Mouse (Mus musculus) intestine, postnatal 0 days (tissue): ENCODE measurements around the gene Rasl11b. TPM values are rescaled to one million over a fixed set of nuclear protein-coding genes. Genes with fewer than 3 reads are reported as not detected.

ENCODE experiments used
- ATAC-seq: fragments of 200-750 bp; cut with Nextera tagmentation; 2 replicates; pipeline ENCODE4 v1.8.0; 2017; ENCODE audit warnings: mild to moderate bottlenecking, moderate TSS enrichment, moderate library complexity
- H3K27ac ChIP-seq: fragments of 300-500 bp; sonication (generic); 2 replicates; pipeline ENCODE4 v1.5.1; 2014; ENCODE audit warnings: mild to moderate bottlenecking, low read depth, low read length, moderate library complexity
- H3K27me3 ChIP-seq: fragments of 300-500 bp; sonication (generic); replicated peaks from 2 replicates; pipeline ENCODE4 v1.6.1; 2014; ENCODE audit warnings: low read length, mixed read lengths; ENCODE audit not compliant: control insufficient read depth, insufficient read depth
- H3K36me3 ChIP-seq: fragments of 300-500 bp; sonication (generic); 2 replicates; pipeline ENCODE4 v1.6.1; 2014; ENCODE audit warnings: mild to moderate bottlenecking, moderate library complexity; ENCODE audit not compliant: control insufficient read depth, insufficient read depth
- H3K4me1 ChIP-seq: fragments of 300-500 bp; sonication (generic); replicated peaks from 2 replicates; pipeline ENCODE4 v1.6.1; 2014; ENCODE audit warnings: antibody characterized with exemption, low read length, mixed read lengths; ENCODE audit not compliant: control insufficient read depth, insufficient read depth
- H3K4me2 ChIP-seq: fragments of 300-500 bp; sonication (generic); replicated peaks from 2 replicates; pipeline ENCODE4 v1.6.1; 2014; ENCODE audit warnings: low read depth, mild to moderate bottlenecking, moderate library complexity
- H3K4me3 ChIP-seq: fragments of 300-500 bp; sonication (generic); 2 replicates; pipeline ENCODE4 v1.5.1; 2014; ENCODE audit warnings: low read depth, low read length
- H3K9ac ChIP-seq: fragments of 300-500 bp; sonication (generic); 2 replicates; pipeline ENCODE4 v1.6.1; 2014; ENCODE audit warnings: mild to moderate bottlenecking, low read depth, low read length
- H3K9me3 ChIP-seq: fragments of 300-500 bp; sonication (generic); 2 replicates; pipeline ENCODE4 v1.6.1; 2016; ENCODE audit warnings: mixed run types; ENCODE audit not compliant: control insufficient read depth
- CTCF ChIP-seq: sonication (generic); IDR thresholded peaks from 2 replicates; pipeline ENCODE4 v1.5.1; 2016; ENCODE audit warnings: low read depth, mild to moderate bottlenecking, control low read depth, antibody characterized with exemption, moderate library complexity
- WGBS: fragments of 180-500 bp; shearing (Covaris S2); extraction: QIAGEN DNeasy Blood & Tissue Kit; methylation state at CpG from one replicate; pipeline ENCODE4 v1.1.7; 2014; 5-methylcytosine and 5-hydroxymethylcytosine counted together
- polyA plus RNA-seq: library from polyadenylated mRNA; unstranded; fragments of >200 nt; fragmentation: Nextera tagmentation; extraction: Ambion mirVana; gene quantifications from 2 replicates; pipeline ENCODE4 v1.2.1, GENCODE M21; 2015

Gene Rasl11b
- polyA plus RNA-seq, 1 experiment from 2014 or later: 19.4 TPM

DNA sequence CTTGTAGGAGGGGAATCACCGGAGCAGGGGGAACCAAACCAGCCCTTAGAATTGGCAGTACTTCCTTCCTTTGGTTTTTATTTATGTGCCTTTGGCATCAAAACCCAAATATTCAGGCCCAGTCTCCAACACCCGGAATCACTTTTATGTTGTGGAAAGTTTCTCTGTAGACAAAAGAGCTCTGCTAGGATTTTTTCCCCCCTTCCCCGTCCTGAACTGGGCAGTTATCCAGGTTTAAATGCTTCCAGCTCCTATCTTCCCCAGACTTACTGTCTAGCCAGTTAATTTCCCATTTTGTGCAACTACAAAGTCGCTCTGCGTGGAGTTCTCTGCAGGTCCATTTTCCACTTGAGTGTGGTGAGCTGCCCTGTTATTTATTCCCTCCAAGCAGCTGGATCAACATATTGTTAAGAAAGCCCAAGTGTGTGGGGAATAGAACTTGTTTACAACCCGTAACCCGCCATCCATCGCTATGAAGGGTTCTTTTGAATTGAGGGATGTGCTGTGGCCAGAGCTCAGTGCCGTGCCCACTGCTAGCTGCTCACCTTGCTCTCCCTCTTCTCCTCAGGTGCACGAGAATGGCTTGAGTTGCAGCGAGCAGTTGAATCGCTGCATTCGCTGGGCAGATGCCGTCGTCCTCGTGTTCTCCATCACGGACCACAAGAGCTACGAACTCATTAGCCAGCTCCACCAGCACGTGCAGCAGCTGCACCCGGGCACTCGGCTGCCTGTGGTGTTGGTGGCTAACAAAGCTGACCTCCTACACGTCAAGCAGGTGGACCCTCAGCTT lies 2.6 kb downstream of the Rasl11b start:
- no peak overlapping the region for H3K27ac ChIP-seq

DNA sequence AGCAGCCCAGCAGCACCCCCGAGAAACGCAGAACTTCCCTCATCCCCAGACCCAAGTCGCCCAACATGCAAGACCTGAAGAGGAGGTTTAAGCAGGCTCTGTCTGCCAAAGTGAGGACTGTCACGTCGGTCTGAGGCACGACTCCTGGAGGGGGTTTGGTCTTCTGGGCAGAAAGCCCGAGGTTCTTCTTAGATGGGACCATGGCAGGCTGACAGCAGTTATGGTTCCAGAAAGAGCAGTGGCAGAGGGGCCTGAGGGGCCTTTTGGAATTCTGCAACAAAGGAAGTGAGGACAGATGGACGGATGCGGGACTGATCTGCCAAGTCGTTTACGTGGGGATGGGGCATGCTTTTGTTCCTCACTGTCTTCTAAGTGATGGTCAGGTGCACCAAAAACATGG lies 3.4 kb downstream of the Rasl11b start:
- H3K27ac ChIP-seq: no peak overlapping the region
- no peaks in the 10 kb centered on the region for H3K9me3 ChIP-seq
- no peak for TF ChIP-seq CTCF
- H3K4me1 ChIP-seq: 0 out of 2 replicates have a peak, but pooled peaks cover 3% of the 10 kb centered on the region
- H3K27me3 ChIP-seq: no peaks in the 10 kb centered on the region
- H3K9ac ChIP-seq: no peak overlapping the region
- H3K4me2 ChIP-seq: no peak overlapping the region
- 71% methylated on average over 11 of the region's 11 CpGs for WGBS
- no peak overlapping the region for H3K4me3 ChIP-seq
- peaks cover 21% of the 10 kb centered on the region for H3K36me3 ChIP-seq
- no peak for ATAC-seq

More for the DNA sequence above, 2.6 kb downstream of the Rasl11b start:
- H3K4me2 ChIP-seq: peak overlapping the region; percentile 98
- no peak for ATAC-seq
- 72% methylated on average over 22 of the region's 22 CpGs for WGBS
- no peak overlapping the region for H3K9ac ChIP-seq
- no peaks in the 10 kb centered on the region for H3K9me3 ChIP-seq
- H3K4me3 ChIP-seq: peak overlapping the region; percentile 21; the same call in 1 of the 2 replicates
- no peaks in the 10 kb centered on the region for H3K27me3 ChIP-seq
- H3K36me3 ChIP-seq: peaks cover 21% of the 10 kb centered on the region
- H3K4me1 ChIP-seq: 0 out of 2 replicates have a peak, but pooled peaks cover 3% of the 10 kb centered on the region
- TF ChIP-seq CTCF: no peak

DNA sequence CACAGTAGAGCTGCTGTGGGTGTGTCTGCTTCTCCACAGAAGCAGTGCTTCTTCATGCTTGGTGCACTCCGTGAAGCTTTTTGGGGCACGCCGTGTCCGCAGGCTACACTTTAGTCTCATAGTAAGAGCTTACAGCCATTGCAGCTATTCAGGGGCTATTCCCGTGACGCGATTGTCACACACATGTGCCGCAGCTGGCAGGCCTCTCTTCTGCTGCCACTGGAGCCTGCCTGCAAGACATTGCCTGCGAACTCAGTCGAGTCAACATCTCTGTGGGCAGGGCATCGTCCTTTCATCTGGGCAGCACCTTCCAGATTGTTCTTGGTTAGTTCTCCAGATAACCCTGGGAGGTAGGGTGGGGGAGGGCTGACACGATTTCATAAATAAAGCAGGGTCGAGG lies 4.7 kb downstream of the Rasl11b start:
- H3K4me3 ChIP-seq: no peak overlapping the region
- ATAC-seq: no peak
- H3K27me3 ChIP-seq: no peaks in the 10 kb centered on the region
- H3K9ac ChIP-seq: no peak overlapping the region
- TF ChIP-seq CTCF: no peak
- no peak overlapping the region for H3K4me2 ChIP-seq
- H3K36me3 ChIP-seq: peaks cover 21% of the 10 kb centered on the region
- no peak overlapping the region for H3K27ac ChIP-seq
- whole genome bisulfite sequencing: 78% methylated on average over 13 of the region's 13 CpGs
- H3K4me1 ChIP-seq: 0 out of 2 replicates have a peak, but pooled peaks cover 2% of the 10 kb centered on the region
- H3K9me3 ChIP-seq: no peaks in the 10 kb centered on the region

DNA sequence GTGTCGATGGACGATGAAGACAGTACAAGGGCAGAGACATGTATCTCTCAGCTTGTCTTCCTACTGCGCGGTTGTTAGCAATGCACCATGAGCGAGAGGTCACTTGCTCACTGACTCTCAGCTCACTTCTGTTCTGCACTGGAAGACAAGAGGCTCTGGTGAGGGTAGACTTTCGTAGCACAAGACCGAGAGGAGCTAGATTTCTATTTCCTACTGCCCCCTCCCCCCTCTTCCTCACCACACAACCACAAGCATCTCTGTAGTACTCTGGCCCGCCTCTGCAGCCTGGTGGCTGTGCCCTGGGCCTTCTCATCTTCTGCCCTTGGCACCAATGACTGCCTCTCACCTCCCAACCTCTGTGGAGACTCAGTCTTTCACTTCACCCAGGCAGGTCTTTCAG lies 5.4 kb downstream of the Rasl11b start:
- no peak overlapping the region for H3K9ac ChIP-seq
- H3K4me2 ChIP-seq: no peak overlapping the region
- ATAC-seq: no peak
- no peaks in the 10 kb centered on the region for H3K9me3 ChIP-seq
- no peaks in the 10 kb centered on the region for H3K27me3 ChIP-seq
- H3K27ac ChIP-seq: no peak overlapping the region
- H3K4me1 ChIP-seq: no peaks in the 10 kb centered on the region
- TF ChIP-seq CTCF: no peak
- 86% methylated on average over 8 of the region's 8 CpGs for WGBS
- H3K4me3 ChIP-seq: no peak overlapping the region
- H3K36me3 ChIP-seq: peaks cover 21% of the 10 kb centered on the region

- Histone ChIP-seq H3K9ac (no peak overlapping the region), H3K9me3 (no peaks in the 10 kb centered on the region), H3K4me2 (no peak overlapping the region), H3K36me3 (peaks cover 21% of the 10 kb centered on the region), H3K4me1 (no peaks in the 10 kb centered on the region), H3K4me3 (no peak overlapping the region), H3K27me3 (no peaks in the 10 kb centered on the region), H3K27ac (no peak overlapping the region)
- ATAC-seq: no peak
- 73% methylated on average over 10 of the region's 10 CpGs for whole genome bisulfite sequencing
- no peak for TF ChIP-seq CTCF
Observed at GRCm38 (mm10) chr5:74201570-74202357, 6.7 kb downstream of the Rasl11b start.

GRCm38 (mm10) chr5:74202515-74202914 lies 7.4 kb downstream of the Rasl11b start:
- Histone ChIP-seq H3K27me3 (no peaks in the 10 kb centered on the region), H3K4me2 (no peak overlapping the region), H3K4me1 (no peaks in the 10 kb centered on the region), H3K27ac (no peak overlapping the region), H3K36me3 (peaks cover 18% of the 10 kb centered on the region), H3K9ac (no peak overlapping the region), H3K4me3 (no peak overlapping the region), H3K9me3 (no peaks in the 10 kb centered on the region)
- no peak for ATAC-seq
- TF ChIP-seq CTCF: no peak
- 77% methylated on average over 4 of the region's 4 CpGs for WGBS
